Mouse (Mus musculus) ES-E14 (cell line): ENCODE data around the gene Sf3b5.

Experiments used
- HCFC1 ChIP-seq: IDR thresholded peaks from 2 replicates; pipeline ENCODE4 v1.6.1; 2012; ENCODE audit warnings: low read length, inconsistent platforms, borderline replicate concordance; ENCODE audit not compliant: insufficient read depth
- ZNF384 ChIP-seq: IDR thresholded peaks from 2 replicates; pipeline ENCODE4 v1.6.1; 2012; ENCODE audit warnings: low read depth, low read length, inconsistent platforms

- no peak for TF ChIP-seq ZNF384
- no peak for TF ChIP-seq HCFC1
Measured at GRCm38 (mm10) chr10:13039637-13040174, 34.6 kb downstream of the Sf3b5 start.
